Mouse (Mus musculus): ENCODE data around the gene Rnf151.
"Not testable (repeated sequence)": the region's sequence is repeated elsewhere in the genome, so short reads cannot be mapped to it uniquely, and the experiment has no call there.

The Rnf151 gene

GRCm38 (mm10) chr17:24705821-24706220 lies 12.0 kb downstream of the Rnf151 start:
- DNase-seq (ENCODE audit: low read depth, low spot score), result no peak

DNA sequence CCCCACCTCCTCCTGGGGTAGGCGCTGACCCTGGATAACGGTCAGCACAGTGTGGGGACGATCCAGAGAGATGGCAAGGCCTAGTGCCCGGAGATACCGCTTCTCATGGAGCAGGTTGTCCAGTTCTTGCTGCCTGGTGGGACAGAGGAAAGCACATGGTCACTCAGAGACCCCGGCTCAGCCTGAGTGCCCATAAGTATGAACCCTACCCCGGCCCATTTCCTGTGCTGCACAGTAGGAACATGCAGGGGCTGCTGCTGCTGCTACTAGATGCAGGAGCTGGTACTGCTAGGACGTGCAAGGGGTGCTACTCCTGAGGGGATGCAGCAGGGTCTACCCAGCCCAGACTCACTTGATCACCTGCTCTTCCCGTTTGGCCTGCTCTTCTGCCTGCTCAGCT lies 16.6 kb downstream of the Rnf151 start:
- no peak for DNase-seq (ENCODE audit: low read depth, low spot score)

- no peak for DNase-seq (ENCODE audit: low read depth, low spot score)
Observed at GRCm38 (mm10) chr17:24699473-24699872, 18.4 kb downstream of the Rnf151 start.

DNA sequence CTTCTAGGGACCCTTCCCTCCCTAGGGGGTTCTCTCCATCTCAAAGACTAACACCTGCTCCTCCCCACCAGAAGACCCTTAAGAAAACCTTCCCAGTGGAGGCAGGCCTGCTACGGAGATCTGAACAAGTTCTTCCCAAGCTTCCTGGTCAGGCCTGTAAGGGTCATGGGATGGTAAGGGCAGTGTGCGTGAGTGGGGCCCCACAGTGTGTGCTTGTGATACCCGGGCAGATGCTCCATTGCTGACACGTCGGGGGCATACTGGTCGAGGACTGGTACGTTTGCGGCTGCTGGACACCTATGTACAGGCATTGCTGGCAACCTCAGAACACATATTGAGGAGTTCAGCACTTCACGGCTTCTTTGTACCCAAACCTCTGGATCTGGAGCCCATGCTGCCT lies 19.1 kb downstream of the Rnf151 start:
- DNase-seq (ENCODE audit: low read depth, low spot score), result no peak

- no peak for DNase-seq (ENCODE audit: low read depth, low spot score)
Observed at GRCm38 (mm10) chr17:24697985-24698384, 19.9 kb downstream of the Rnf151 start.

- peak; percentile 80 for DNase-seq (ENCODE audit: low read depth, low spot score)
Observed at GRCm38 (mm10) chr17:24696011-24696697, 21.7 kb downstream of the Rnf151 start, which contains the start of the genes Gfer and Noxo1. Gene Gfer (minus strand): TSS chr17:24696156. Gene Noxo1 (plus strand): TSS chr17:24696234.

DNA sequence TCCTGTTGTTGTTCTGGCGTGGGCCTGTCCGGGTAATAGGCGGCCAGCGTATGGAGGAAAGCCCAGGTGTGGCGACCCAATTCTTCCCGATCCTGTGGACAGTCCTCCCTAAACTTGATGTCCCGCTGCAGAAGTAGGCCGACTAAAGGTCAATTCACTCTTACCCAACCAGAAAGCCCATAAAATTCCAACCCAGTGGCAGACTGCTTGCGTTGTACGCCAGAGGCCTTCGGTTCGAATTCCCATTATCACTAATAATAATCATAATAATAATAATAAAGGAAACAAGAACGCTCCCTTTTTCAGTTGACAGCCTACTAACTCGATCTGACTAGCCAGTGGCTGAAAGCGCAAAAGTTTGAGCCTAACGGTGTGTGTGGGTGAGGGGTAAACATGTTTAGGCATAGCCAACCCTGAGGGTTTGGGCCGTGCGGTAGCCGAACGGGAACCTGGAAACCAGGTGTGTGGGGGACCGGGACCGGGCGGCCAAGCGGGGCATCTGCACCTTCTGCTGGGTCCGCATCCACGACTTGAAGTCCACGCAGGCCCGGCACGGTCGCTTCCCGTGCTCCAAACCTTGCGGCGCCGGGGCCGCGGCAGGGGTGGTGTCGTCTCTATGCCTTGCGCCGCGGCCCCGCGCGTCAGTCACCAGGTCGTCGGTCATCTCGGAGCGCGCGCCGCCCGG lies 22.4 kb downstream of the Rnf151 start:
- DNase-seq (ENCODE audit: low read depth, low spot score), result no peak

DNA sequence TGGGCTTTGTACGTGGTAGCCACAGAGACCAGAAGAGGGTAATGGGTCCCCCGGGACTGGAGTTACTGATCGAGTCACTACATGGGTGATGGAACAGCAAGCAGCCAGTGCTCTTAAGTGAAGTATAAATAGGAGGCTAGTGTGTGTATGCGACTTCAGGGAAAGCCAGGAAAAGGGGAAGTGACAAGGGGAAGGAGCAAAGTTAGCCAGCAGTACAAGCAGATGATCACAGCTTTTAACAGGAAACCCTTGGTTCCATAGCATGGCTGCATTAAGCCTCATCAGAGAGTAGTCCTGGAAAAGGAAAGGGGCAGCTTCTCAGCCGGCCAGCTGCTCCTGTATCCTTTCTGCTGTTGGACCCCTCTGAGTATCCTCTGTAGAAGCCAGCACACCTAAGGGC lies 25.5 kb downstream of the Rnf151 start:
- DNase-seq (ENCODE audit: low read depth, low spot score), result no peak

DNA sequence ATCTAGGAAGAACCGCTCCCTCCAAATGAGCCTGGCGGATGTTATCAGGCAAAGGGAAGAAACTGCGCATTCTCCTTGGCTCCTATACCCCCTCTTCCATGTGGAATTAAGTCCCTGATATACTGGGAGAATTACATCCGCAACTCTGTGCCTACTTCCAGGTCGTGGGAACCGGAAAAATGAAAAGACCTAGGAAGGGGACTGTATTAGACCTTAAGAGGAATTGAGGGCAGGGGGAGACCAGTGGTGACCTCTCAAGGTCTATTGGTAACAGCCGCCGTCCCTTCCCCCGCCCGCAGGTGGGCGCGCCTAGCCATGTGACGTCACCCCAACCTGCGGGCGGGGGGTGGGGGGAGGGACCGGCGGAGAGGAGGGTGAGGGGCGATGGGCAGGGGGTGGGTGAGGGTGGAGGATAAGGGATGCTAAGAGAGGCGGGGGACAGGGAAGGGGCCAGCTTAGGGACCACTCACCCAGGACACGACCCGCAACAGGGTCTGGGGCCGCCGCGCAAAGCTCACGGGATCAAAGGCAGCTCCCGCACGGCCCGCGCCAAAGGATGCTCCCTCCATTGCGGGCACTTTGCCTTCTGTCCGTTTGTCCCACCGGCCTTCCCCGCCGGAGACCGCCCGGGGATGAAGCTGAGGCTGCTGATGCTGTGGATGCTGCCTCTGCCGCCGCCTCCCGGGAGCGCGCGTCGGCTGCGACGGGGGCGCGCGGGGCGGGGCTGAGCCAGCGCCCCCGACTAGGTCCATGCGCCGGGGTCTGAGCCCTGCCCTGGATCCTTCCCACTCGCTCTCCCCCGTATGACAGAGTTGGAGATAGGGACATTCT lies 28.4 kb downstream of the Rnf151 start, which contains the start of gene Syngr3:
Gene Syngr3 (minus strand): TSS at position 705 of the 831 bp plus-strand sequence.
- no peak for DNase-seq (ENCODE audit: low read depth, low spot score)

- DNase-seq (ENCODE audit: low read depth, low spot score), result no peak
Observed at GRCm38 (mm10) chr17:24687599-24687998, 30.3 kb downstream of the Rnf151 start.

- no peak for DNase-seq (ENCODE audit: low read depth, low spot score)
Observed at GRCm38 (mm10) chr17:24687146-24687595, 30.7 kb downstream of the Rnf151 start.

DNA sequence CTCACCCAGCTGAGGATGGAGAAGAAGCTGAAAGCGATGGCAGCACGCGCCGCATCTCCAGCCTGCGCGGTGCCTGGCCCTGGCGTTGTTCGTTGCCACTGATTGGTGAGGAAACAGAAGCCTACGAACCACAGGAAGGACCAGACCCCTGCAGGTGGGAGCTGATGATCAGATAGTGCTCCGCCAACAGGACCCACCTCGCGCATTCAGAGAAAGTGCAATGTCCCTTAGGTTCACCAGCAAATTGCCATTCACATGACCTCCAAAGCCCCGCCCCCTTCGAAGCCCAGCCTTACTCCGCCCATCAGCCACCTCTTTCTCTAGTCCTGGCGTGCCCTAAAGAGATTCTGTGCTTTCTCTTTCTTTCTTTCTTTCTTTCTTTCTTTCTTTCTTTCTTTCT lies 31.3 kb downstream of the Rnf151 start:
- DNase-seq (ENCODE audit: low read depth, low spot score), result no peak

DNA sequence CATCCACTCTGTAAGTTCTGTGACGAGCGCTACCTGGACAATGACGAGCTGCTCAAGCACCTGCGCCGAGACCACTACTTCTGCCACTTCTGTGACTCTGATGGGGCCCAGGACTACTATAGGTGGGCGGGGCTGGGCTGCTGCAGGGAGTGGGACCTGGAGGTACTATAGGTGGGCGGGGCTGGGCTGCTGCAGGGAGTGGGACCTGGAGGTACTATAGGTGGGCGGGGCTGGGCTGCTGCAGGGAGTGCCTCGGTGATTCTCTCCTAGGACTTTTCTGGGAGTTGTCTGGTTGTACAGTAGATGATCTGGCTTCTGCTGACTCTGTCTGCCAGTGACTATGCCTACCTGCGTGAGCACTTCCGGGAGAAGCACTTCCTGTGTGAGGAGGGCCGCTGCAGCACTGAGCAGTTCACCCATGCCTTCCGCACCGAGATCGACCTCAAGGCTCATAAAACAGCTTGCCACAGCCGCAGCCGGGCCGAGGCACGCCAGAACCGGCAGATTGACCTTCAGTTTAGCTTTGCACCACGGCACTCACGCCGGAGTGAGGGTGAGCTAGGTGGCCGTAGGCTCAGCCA lies 40.3 kb downstream of the Rnf151 start:
- DNase-seq (ENCODE audit: low read depth, low spot score), result no peak

DNA sequence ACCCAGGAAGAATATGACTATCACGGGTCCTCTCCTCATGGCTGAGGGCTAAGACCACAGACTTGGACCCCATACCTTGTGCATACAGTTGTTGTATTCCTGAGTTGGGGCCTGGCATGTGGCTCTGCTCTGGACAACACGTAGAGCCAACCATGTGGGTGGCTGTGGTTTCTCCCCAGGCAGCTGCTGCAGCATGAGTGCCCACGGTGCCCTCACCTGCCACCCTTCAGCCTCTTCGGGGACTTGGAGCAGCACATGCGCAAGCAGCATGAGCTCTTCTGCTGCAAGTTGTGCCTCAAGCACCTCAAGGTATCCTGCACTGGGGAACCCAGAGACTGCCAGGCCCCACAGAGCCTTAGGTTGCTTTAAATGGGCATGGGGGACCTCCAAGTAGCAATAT lies 41.0 kb downstream of the Rnf151 start:
- no peak for DNase-seq (ENCODE audit: low read depth, low spot score)

DNA sequence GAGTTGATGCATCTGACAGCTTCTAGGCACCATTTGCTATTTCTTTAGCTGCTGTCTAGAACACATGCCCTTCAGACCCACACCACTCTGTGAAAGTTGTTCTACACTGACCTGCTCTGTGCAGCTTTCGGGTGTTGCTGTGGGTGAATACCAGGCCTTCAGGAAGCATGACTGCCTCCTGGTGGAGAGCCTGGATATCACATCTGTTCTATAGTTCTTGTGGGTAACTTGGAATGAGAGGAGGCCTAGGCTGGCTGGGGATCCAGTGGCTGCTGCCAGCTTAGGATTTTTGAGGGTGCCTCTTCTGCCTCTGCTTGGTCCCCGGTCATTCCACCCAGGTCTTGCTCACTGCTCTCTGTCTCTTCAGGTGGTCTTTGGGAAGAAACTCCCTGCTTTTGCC lies 41.7 kb downstream of the Rnf151 start:
- DNase-seq (ENCODE audit: low read depth, low spot score), result peak; percentile 56

GRCm38 (mm10) chr17:24674277-24674676 lies 43.6 kb downstream of the Rnf151 start:
- no peak for DNase-seq (ENCODE audit: low read depth, low spot score)

DNA sequence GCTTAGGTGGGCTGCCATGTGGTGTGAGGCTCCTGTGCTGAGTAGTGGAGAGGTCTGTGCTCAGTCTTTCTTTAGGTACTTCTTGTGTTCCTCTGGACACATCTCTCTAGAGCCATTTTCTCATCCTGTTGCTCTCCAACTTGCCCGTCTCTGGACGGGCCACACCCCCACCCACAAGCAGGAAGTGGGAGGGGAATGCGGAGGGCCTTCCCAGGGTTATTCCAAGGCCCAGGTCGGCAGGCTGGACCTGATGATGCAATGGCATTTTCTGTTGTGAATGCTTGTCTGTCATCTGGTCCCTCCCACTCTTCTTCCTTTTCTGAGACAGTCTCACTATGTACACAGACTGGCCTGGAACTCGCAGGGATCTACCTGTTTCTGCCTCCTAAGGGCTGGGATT lies 45.7 kb downstream of the Rnf151 start:
- DNase-seq (ENCODE audit: low read depth, low spot score), result no peak

GRCm38 (mm10) chr17:24671346-24671745 lies 46.5 kb downstream of the Rnf151 start:
- DNase-seq (ENCODE audit: low read depth, low spot score), result no peak

DNA sequence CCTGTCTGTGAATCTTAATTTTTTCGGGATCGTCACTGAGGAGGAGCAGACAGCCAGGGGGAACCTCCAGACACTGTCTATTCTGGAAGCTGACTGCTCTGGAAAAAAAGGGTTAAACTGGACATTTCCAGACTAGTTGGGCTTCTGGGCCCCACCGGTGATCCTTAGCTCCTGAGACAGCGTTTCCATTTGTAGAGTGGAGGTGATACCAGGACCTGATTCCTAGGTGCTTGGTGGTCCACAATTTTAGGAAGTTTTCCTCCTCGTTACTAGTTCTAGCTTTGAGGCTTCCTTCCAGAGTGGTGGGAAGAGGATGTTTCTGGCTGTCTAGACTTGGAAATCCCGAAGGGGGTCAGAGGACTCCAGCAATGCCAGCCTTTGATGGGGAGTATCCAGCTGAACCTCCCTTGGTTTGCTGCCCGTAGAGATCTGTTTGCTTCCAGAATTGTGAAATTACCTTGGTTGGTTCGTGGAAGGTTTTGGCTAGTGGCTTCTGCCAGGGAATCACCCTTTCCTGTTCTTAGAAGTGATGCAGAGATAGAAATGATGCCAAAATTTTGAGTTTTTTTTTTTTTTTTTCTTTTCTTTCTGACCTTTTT lies 47.5 kb downstream of the Rnf151 start:
- DNase-seq (ENCODE audit: low read depth, low spot score), result no peak

DNA sequence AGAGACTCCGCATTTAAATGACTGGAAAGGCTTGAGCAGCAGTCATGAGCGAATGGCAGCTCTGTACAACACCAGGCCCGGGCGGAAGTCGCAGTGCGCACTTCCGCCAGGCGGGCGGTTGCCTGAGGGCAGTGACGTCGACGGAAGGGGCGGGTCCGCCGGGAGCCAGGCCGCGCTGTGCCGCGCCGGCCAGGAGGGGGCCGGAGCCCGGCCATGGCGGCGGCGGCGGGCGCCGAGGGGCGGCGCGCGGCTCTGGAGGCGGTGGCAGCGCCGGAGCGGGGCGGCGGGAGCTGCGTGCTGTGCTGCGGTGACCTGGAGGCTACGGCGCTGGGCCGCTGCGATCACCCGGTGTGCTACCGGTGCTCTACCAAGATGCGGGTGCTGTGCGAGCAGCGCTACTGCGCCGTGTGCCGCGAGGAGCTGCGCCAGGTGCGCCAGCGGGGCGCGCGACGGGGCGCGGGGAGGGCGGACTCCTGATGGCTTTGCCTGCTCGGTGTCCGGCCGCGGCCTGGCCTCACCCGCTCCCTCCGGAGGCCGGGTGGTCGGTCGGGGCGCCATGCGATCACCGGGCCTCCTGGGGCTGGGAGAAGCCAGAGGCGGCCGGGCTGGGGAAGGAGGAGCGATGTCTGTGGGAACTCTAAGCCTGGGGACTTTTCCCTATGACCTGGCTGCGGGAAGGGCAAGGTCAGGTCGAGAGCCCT lies 48.2 kb downstream of the Rnf151 start, which contains the start of gene Zfp598:
Gene Zfp598 (plus strand): TSS at position 143 of the 701 bp plus-strand sequence.
- peak; percentile 85 for DNase-seq (ENCODE audit: low read depth, low spot score)

- not testable (repeated sequence) for DNase-seq (ENCODE audit: low read depth, low spot score)
Observed at GRCm38 (mm10) chr17:24669214-24669544, 48.7 kb downstream of the Rnf151 start.
